In the genomic region with DNA sequence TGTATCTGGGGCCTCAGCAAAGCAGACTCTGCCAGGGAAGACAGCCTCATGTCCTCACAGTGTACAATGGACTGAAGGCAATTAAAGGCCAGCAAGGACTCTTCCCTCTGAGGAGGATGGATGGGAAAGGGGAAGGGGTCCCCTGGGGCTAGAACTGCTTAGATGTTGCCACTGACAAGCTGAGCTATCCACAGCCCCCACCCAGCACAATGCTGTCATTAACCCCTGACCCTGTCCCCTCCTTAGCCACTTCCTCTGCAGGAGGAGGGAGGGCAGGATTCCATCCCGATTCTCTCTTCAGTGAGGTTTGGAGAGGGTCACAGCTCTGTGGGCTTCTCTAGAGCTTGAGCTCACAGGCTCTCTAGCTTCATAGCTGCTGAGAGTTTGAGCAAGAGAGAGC, we compare ENCODE assay signal across 17 mouse cellular contexts. TPM values are rescaled to one million over a fixed set of nuclear protein-coding genes. Genes with fewer than 3 reads are reported as not detected.
DNase-seq lines count a peak whose midpoint lies in the region; ATAC-seq and TF ChIP-seq lines count a peak whose summit lies in the region.
"Had no signal": no experiment of that assay in that cellular context is flagged by ENCODE, and none has a peak within 500 bp of the region (broad histone marks: within the 10 kb centered on the region; RNA-seq: fewer than 3 reads in every experiment).

No protein-coding gene starts in this region.

- no peaks in the 10 kb centered on the region for H3K4me1 ChIP-seq in forebrain, embryonic 14.5 days (ENCODE audit: control insufficient read depth, insufficient read depth, low read length)
- H3K4me1 ChIP-seq in forebrain, embryonic 15.5 days = peaks cover 2% of the 10 kb centered on the region; the same call in 1 of the 2 replicates
- H3K4me1 ChIP-seq in lung, embryonic 14.5 days (ENCODE audit: insufficient read depth) = no peaks in the 10 kb centered on the region
- H3K4me1 ChIP-seq in hindbrain, embryonic 13.5 days (replicated peaks) = peaks cover 13% of the 10 kb centered on the region
- H3K4me1 ChIP-seq in neural tube, embryonic 13.5 days (replicated peaks) = peaks cover 20% of the 10 kb centered on the region

- no peak for TF ChIP-seq CTCF in lung, embryonic 14.5 days (IDR thresholded peaks at IDR 0.05; ENCODE audit: low read depth)

- 0% methylated on average over 1 of the region's 1 CpGs for WGBS in forebrain, embryonic 14.5 days
- WGBS in forebrain, embryonic 15.5 days = 3% methylated on average over 1 of the region's 1 CpGs
- 0% methylated on average over 1 of the region's 1 CpGs for WGBS in lung, embryonic 14.5 days
- WGBS in hindbrain, embryonic 13.5 days = 0% methylated on average over 1 of the region's 1 CpGs
- 4% methylated on average over 1 of the region's 1 CpGs for WGBS in neural tube, embryonic 13.5 days

- ATAC-seq in forebrain, embryonic 14.5 days = no peak
- no peak for ATAC-seq in forebrain, embryonic 15.5 days (replicated peaks)
- peak; percentile 31; the same call in 1 of the 2 replicates for ATAC-seq in lung, embryonic 14.5 days (ENCODE audit: insufficient read depth)
- ATAC-seq in hindbrain, embryonic 13.5 days (ENCODE audit: low FRiP score) = no peak
- ATAC-seq in neural tube, embryonic 13.5 days (ENCODE audit: low read depth) = no peak
- ATAC-seq: liver, postnatal 0 days had no signal

- no peaks in the 10 kb centered on the region for H3K36me3 ChIP-seq in forebrain, embryonic 14.5 days (ENCODE audit: control insufficient read depth, insufficient read depth, low read length)
- no peaks in the 10 kb centered on the region for H3K36me3 ChIP-seq in forebrain, embryonic 15.5 days
- H3K36me3 ChIP-seq in lung, embryonic 14.5 days (ENCODE audit: insufficient read depth) = no peaks in the 10 kb centered on the region
- H3K36me3 ChIP-seq in hindbrain, embryonic 13.5 days = no peaks in the 10 kb centered on the region
- no peaks in the 10 kb centered on the region for H3K36me3 ChIP-seq in neural tube, embryonic 13.5 days
- H3K36me3 ChIP-seq: limb, embryonic 12.5 days had no signal

- 0 out of 2 replicates have a peak overlapping the region, but pooled peaks have one; percentile 17 for H3K9ac ChIP-seq in forebrain, embryonic 14.5 days (ENCODE audit: low read length)
- no peak overlapping the region for H3K9ac ChIP-seq in forebrain, embryonic 15.5 days (replicated peaks)
- H3K9ac ChIP-seq in lung, embryonic 14.5 days = no peak overlapping the region
- H3K9ac ChIP-seq in hindbrain, embryonic 13.5 days = 0 out of 2 replicates have a peak overlapping the region, but pooled peaks have one; percentile 43
- H3K9ac ChIP-seq in neural tube, embryonic 13.5 days = 0 out of 2 replicates have a peak overlapping the region, but pooled peaks have one; percentile 8
- H3K9ac ChIP-seq: limb, embryonic 12.5 days; liver, postnatal 0 days had no signal

- no peaks in the 10 kb centered on the region for H3K27me3 ChIP-seq in forebrain, embryonic 14.5 days (replicated peaks; ENCODE audit: control insufficient read depth, insufficient read depth, low read length)
- no peaks in the 10 kb centered on the region for H3K27me3 ChIP-seq in forebrain, embryonic 15.5 days
- no peaks in the 10 kb centered on the region for H3K27me3 ChIP-seq in lung, embryonic 14.5 days (ENCODE audit: insufficient read depth, low read length)
- no peaks in the 10 kb centered on the region for H3K27me3 ChIP-seq in hindbrain, embryonic 13.5 days
- no peaks in the 10 kb centered on the region for H3K27me3 ChIP-seq in neural tube, embryonic 13.5 days

- no peak overlapping the region for H3K4me3 ChIP-seq in forebrain, embryonic 14.5 days (ENCODE audit: low read depth, low read length)
- no peak overlapping the region for H3K4me3 ChIP-seq in forebrain, embryonic 15.5 days
- H3K4me3 ChIP-seq in lung, embryonic 14.5 days (ENCODE audit: low read depth, low read length) = no peak overlapping the region
- H3K4me3 ChIP-seq in hindbrain, embryonic 13.5 days = no peak overlapping the region
- H3K4me3 ChIP-seq in neural tube, embryonic 13.5 days = no peak overlapping the region
- H3K4me3 ChIP-seq: limb, embryonic 12.5 days had no signal

- no peak overlapping the region for H3K27ac ChIP-seq in forebrain, embryonic 14.5 days (ENCODE audit: low read depth, low read length)
- H3K27ac ChIP-seq in forebrain, embryonic 15.5 days (replicated peaks) = no peak overlapping the region
- no peak overlapping the region for H3K27ac ChIP-seq in lung, embryonic 14.5 days (ENCODE audit: low read depth)
- no peak overlapping the region for H3K27ac ChIP-seq in hindbrain, embryonic 13.5 days
- peak overlapping the region; percentile 13; the same call in 1 of the 2 replicates for H3K27ac ChIP-seq in neural tube, embryonic 13.5 days (replicated peaks)
- H3K27ac ChIP-seq: limb, embryonic 12.5 days had no signal

- H3K4me2 ChIP-seq in forebrain, embryonic 14.5 days (ENCODE audit: low read length) = no peak overlapping the region
- no peak overlapping the region for H3K4me2 ChIP-seq in forebrain, embryonic 15.5 days (replicated peaks)
- no peak overlapping the region for H3K4me2 ChIP-seq in lung, embryonic 14.5 days
- H3K4me2 ChIP-seq in hindbrain, embryonic 13.5 days = no peak overlapping the region
- H3K4me2 ChIP-seq in neural tube, embryonic 13.5 days = no peak overlapping the region
- H3K4me2 ChIP-seq: limb, embryonic 12.5 days; midbrain, embryonic 11.5 days had no signal

- H3K9me3 ChIP-seq in forebrain, embryonic 14.5 days (replicated peaks; ENCODE audit: control insufficient read depth, low read length) = no peaks in the 10 kb centered on the region
- H3K9me3 ChIP-seq in forebrain, embryonic 15.5 days = no peaks in the 10 kb centered on the region
- no peaks in the 10 kb centered on the region for H3K9me3 ChIP-seq in lung, embryonic 14.5 days (ENCODE audit: low read depth, low read length)
- no peaks in the 10 kb centered on the region for H3K9me3 ChIP-seq in hindbrain, embryonic 13.5 days
- no peaks in the 10 kb centered on the region for H3K9me3 ChIP-seq in neural tube, embryonic 13.5 days
- H3K9me3 ChIP-seq: limb, embryonic 12.5 days had no signal

- no peak for DNase-seq in forebrain, embryonic 14.5 days (ENCODE audit: low spot score)
- peak; percentile 46 for DNase-seq in lung, embryonic 14.5 days
- DNase-seq in lung, adult 18-20 months = no peak
- no peak for DNase-seq in layer of hippocampus, postnatal 14 days (ENCODE audit: low spot score in 2 of 2)
- no peak for DNase-seq in cerebellum, adult 11 months
- DNase-seq: adrenal gland, postnatal 14 days; cerebellum, postnatal 36 days; gastrocnemius, postnatal 14 days; liver, postnatal 0 days; right cerebral cortex, postnatal 14 days; thymus, adult 2 months had no signal

RNA-seq across cellular contexts. Expression of a gene that starts 9.4 kb away (rescaled TPM):
- 36.9 and 45.3 TPM in 2 replicates for polyA plus RNA-seq in forebrain, embryonic 14.5 days (2014; fragmentation: Nextera tagmentation; extraction: Ambion mirVana)
- polyA plus RNA-seq in forebrain, embryonic 15.5 days (2015; fragmentation: Nextera tagmentation; extraction: Ambion mirVana) = 78.5 and 85.1 TPM in 2 replicates
- 18.1 and 18.7 TPM in 2 replicates for polyA plus RNA-seq in lung, embryonic 14.5 days (2014; fragmentation: Nextera tagmentation; extraction: Ambion mirVana)
- polyA plus RNA-seq in hindbrain, embryonic 13.5 days (2015; fragmentation: Nextera tagmentation; extraction: Ambion mirVana) = 83.8 and 90.6 TPM in 2 replicates
- 75.0 and 88.0 TPM in 2 replicates for polyA plus RNA-seq in neural tube, embryonic 13.5 days (2015; fragmentation: Nextera tagmentation; extraction: Ambion mirVana)
- total RNA-seq in layer of hippocampus, postnatal 14 days (2021) = 10 to 100 TPM; 47.6 to 47.8 TPM

RNA-seq across cellular contexts. Expression of a gene that starts 9.6 kb away (rescaled TPM):
- polyA plus RNA-seq in forebrain, embryonic 14.5 days (2014; fragmentation: Nextera tagmentation; extraction: Ambion mirVana) = 0.69 and 0.98 TPM in 2 replicates
- polyA plus RNA-seq in forebrain, embryonic 15.5 days (2015; fragmentation: Nextera tagmentation; extraction: Ambion mirVana) = 0.97 and 1.1 TPM in 2 replicates
- polyA plus RNA-seq in lung, embryonic 14.5 days (2014; fragmentation: Nextera tagmentation; extraction: Ambion mirVana) = 0.18 and 0.53 TPM in 2 replicates
- polyA plus RNA-seq in hindbrain, embryonic 13.5 days (2015; fragmentation: Nextera tagmentation; extraction: Ambion mirVana) = 1.6 and 2.0 TPM in 2 replicates
- polyA plus RNA-seq in neural tube, embryonic 13.5 days (2015; fragmentation: Nextera tagmentation; extraction: Ambion mirVana) = 1.7 and 2.0 TPM in 2 replicates
- total RNA-seq in layer of hippocampus, postnatal 14 days (2021) = 1 to 10 TPM; 1.3 to 1.7 TPM

RNA-seq across cellular contexts. Expression of a gene that starts 35.0 kb away (rescaled TPM):
- 0.60 and 0.83 TPM in 2 replicates for polyA plus RNA-seq in forebrain, embryonic 14.5 days (2014; fragmentation: Nextera tagmentation; extraction: Ambion mirVana)
- 0.36 and 0.81 TPM in 2 replicates for polyA plus RNA-seq in forebrain, embryonic 15.5 days (2015; fragmentation: Nextera tagmentation; extraction: Ambion mirVana)
- 0.11 and 0.18 TPM in 2 replicates for polyA plus RNA-seq in lung, embryonic 14.5 days (2014; fragmentation: Nextera tagmentation; extraction: Ambion mirVana)
- polyA plus RNA-seq in hindbrain, embryonic 13.5 days (2015; fragmentation: Nextera tagmentation; extraction: Ambion mirVana) = 0.54 and 0.86 TPM in 2 replicates
- 0.43 and 0.50 TPM in 2 replicates for polyA plus RNA-seq in neural tube, embryonic 13.5 days (2015; fragmentation: Nextera tagmentation; extraction: Ambion mirVana)
- 1 to 10 TPM in 1 of 2 experiments, under 1 TPM in 1; 0.21 to 1.0 TPM for total RNA-seq in layer of hippocampus, postnatal 14 days (2021)
- total RNA-seq: adrenal gland, postnatal 14 days; layer of hippocampus, postnatal 25 days had no signal
- polyA plus RNA-seq: liver, postnatal 0 days had no signal

RNA-seq across cellular contexts. Expression of a gene that starts 54.5 kb away (rescaled TPM):
- polyA plus RNA-seq in forebrain, embryonic 14.5 days (2014; fragmentation: Nextera tagmentation; extraction: Ambion mirVana) = 0.89 and 1.9 TPM in 2 replicates
- 1.7 and 1.9 TPM in 2 replicates for polyA plus RNA-seq in forebrain, embryonic 15.5 days (2015; fragmentation: Nextera tagmentation; extraction: Ambion mirVana)
- 0.37 and 0.79 TPM in 2 replicates for polyA plus RNA-seq in lung, embryonic 14.5 days (2014; fragmentation: Nextera tagmentation; extraction: Ambion mirVana)
- polyA plus RNA-seq in hindbrain, embryonic 13.5 days (2015; fragmentation: Nextera tagmentation; extraction: Ambion mirVana) = 6.6 and 8.1 TPM in 2 replicates
- 20.4 and 23.5 TPM in 2 replicates for polyA plus RNA-seq in neural tube, embryonic 13.5 days (2015; fragmentation: Nextera tagmentation; extraction: Ambion mirVana)
- 10 to 100 TPM; 52.2 to 54.1 TPM for total RNA-seq in layer of hippocampus, postnatal 14 days (2021)

Comparison
In these comparisons a context has a peak if more than half of its experiments do, and no peak if none do; other contexts are left out.
1. H3K9ac ChIP-seq: peak in forebrain, embryonic 14.5 days (single experiment), hindbrain, embryonic 13.5 days (single experiment) and neural tube, embryonic 13.5 days (single experiment); none in forebrain, embryonic 15.5 days (single experiment) and lung, embryonic 14.5 days (single experiment).